Mouse (Mus musculus): Measurements from ENCODE around the gene Ttc23. TPM values are rescaled to one million over a fixed set of nuclear protein-coding genes. Genes with fewer than 3 reads are reported as not detected.

Ttc23 gene
- polyA plus RNA-seq, 1 experiment = 8.8 TPM

GRCm38 (mm10) chr7:67673656-67674055, 26.4 kb downstream of the Ttc23 start:
- Histone ChIP-seq H3K27me3 (replicated peaks; ENCODE audit: control insufficient read depth, insufficient read depth, low read length) (no peaks in the 10 kb centered on the region), H3K4me1 (ENCODE audit: control insufficient read depth, insufficient read depth, low read length) (no peaks in the 10 kb centered on the region), H3K27ac (ENCODE audit: insufficient read depth, low read depth, low read length) (no peak overlapping the region), H3K36me3 (ENCODE audit: control insufficient read depth, insufficient read depth, low read length) (no peaks in the 10 kb centered on the region; the same call in 1 of the 2 replicates), H3K4me3 (ENCODE audit: insufficient read depth, low read depth, low read length) (no peak overlapping the region)
- DNase-seq = no peak
- 89% methylated on average over 5 of the region's 5 CpGs for WGBS
- TF ChIP-seq CTCF (conservative IDR thresholded peaks at IDR 0.05; ENCODE audit: insufficient read depth, insufficient read length, low read depth, low read length) (no peak), POLR2A (IDR thresholded peaks at IDR 0.05; ENCODE audit: low read depth, low read length) (no peak)

DNA sequence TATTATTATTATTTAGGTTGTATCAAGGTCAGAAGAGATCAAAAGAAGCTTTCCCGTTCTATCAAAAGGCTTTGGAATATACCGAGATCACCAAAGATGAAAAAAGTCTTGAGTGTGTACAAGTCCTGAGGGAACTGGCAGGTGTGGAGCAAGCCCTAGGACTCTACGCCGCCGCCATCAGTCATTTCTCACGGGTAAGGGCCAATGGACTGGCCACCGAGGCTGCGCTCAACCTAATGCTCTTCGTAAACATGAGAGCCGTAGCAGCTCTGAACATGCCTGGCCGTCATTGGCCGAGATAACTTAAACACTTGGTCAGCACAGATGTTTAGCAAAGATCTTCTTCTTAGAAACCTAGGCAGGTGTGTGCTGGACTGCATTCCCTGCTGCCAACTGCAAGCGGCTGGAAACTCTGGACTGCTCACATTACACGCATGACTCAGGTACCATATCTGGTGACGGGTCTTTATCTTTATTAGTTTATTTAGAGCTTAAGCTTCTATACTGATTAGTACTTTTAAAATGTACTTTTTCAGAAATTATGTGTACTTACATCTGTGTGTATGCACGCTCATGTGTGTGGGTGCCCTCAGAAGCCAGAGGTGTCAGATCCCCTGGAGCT, 31.8 kb downstream of the Ttc23 start:
- H3K27ac ChIP-seq (ENCODE audit: insufficient read depth, low read depth, low read length) = no peak overlapping the region
- H3K4me3 ChIP-seq (ENCODE audit: insufficient read depth, low read depth, low read length) = no peak overlapping the region
- 96% methylated on average over 16 of the region's 16 CpGs for WGBS
- no peaks in the 10 kb centered on the region for H3K27me3 ChIP-seq (replicated peaks; ENCODE audit: control insufficient read depth, insufficient read depth, low read length)
- H3K36me3 ChIP-seq (ENCODE audit: control insufficient read depth, insufficient read depth, low read length) = peaks cover 3% of the 10 kb centered on the region; the same call in 1 of the 2 replicates
- H3K4me1 ChIP-seq (ENCODE audit: control insufficient read depth, insufficient read depth, low read length) = no peaks in the 10 kb centered on the region
- no peak for DNase-seq
- TF ChIP-seq CTCF (conservative IDR thresholded peaks at IDR 0.05; ENCODE audit: insufficient read depth, insufficient read length, low read depth, low read length) = no peak
- no peak for TF ChIP-seq POLR2A (IDR thresholded peaks at IDR 0.05; ENCODE audit: low read depth, low read length)

- H3K27ac ChIP-seq (ENCODE audit: insufficient read depth, low read depth, low read length) = no peak overlapping the region
- H3K36me3 ChIP-seq (ENCODE audit: control insufficient read depth, insufficient read depth, low read length) = peaks cover 5% of the 10 kb centered on the region; the same call in 1 of the 2 replicates
- H3K4me1 ChIP-seq (ENCODE audit: control insufficient read depth, insufficient read depth, low read length) = no peaks in the 10 kb centered on the region
- TF ChIP-seq POLR2A (IDR thresholded peaks at IDR 0.05; ENCODE audit: low read depth, low read length) (no peak), CTCF (conservative IDR thresholded peaks at IDR 0.05; ENCODE audit: insufficient read depth, insufficient read length, low read depth, low read length) (no peak)
- no peak for DNase-seq
- 65% methylated on average over 9 of the region's 9 CpGs for WGBS
- no peaks in the 10 kb centered on the region for H3K27me3 ChIP-seq (replicated peaks; ENCODE audit: control insufficient read depth, insufficient read depth, low read length)
- H3K4me3 ChIP-seq (ENCODE audit: insufficient read depth, low read depth, low read length) = no peak overlapping the region
Observed at GRCm38 (mm10) chr7:67681078-67681477, 33.9 kb downstream of the Ttc23 start.

GRCm38 (mm10) chr7:67683006-67683405, 35.8 kb downstream of the Ttc23 start:
- H3K27ac ChIP-seq (ENCODE audit: insufficient read depth, low read depth, low read length) = no peak overlapping the region
- H3K4me3 ChIP-seq (ENCODE audit: insufficient read depth, low read depth, low read length) = no peak overlapping the region
- H3K27me3 ChIP-seq (replicated peaks; ENCODE audit: control insufficient read depth, insufficient read depth, low read length) = no peaks in the 10 kb centered on the region
- H3K36me3 ChIP-seq (ENCODE audit: control insufficient read depth, insufficient read depth, low read length) = peaks cover 5% of the 10 kb centered on the region; the same call in 1 of the 2 replicates
- H3K4me1 ChIP-seq (ENCODE audit: control insufficient read depth, insufficient read depth, low read length) = no peaks in the 10 kb centered on the region; the same call in 1 of the 2 replicates
- no peak for DNase-seq
- no peak for TF ChIP-seq POLR2A (IDR thresholded peaks at IDR 0.05; ENCODE audit: low read depth, low read length)
- WGBS = 70% methylated on average over 16 of the region's 16 CpGs

DNA sequence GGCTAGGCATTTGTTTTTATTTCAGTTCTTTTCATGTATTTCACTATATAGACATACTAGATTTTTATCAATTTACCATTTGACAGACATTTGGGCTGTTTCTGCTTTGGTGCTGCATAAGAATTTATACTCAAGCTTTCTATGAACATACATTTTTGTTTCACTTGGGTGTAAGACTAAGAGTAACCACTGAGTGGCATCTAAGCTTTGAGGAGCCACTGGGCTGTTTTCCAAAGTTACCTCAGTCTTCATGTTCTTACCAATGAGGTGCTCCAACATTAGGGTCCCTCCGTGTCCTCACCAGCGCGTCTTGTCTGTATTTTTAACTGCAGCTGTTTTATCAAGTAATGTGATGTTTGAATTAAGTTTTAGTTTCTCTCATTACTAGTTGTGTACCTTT, 39.3 kb downstream of the Ttc23 start:
- no peak for DNase-seq

DNA sequence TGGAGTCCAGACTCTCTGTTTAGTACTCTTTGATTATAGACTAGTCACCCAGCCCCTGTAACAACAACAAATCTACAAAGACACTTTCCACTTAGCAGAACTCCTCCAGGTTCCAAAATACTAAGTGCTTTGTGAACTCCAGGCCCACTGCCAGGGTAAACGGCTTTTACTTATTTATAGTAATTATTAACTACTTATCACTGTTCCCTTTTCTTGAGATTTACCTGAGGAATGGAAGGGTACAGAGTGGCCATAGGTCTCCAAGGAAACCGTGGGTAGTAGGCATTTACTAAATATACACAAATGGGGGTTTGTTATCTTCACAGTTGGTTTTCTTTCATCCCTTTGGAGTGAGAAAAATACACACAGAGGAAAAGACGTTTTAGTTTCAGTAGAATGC, 41.1 kb downstream of the Ttc23 start:
- H3K4me3 ChIP-seq (ENCODE audit: insufficient read depth, low read depth, low read length) = no peak overlapping the region
- no peak for TF ChIP-seq POLR2A (IDR thresholded peaks at IDR 0.05; ENCODE audit: low read depth, low read length)
- TF ChIP-seq CTCF (conservative IDR thresholded peaks at IDR 0.05; ENCODE audit: insufficient read depth, insufficient read length, low read depth, low read length) = no peak
- peaks cover 2% of the 10 kb centered on the region; the same call in 1 of the 2 replicates for H3K4me1 ChIP-seq (ENCODE audit: control insufficient read depth, insufficient read depth, low read length)
- H3K36me3 ChIP-seq (ENCODE audit: control insufficient read depth, insufficient read depth, low read length) = 0 out of 2 replicates have a peak, but pooled peaks cover 2% of the 10 kb centered on the region
- no peaks in the 10 kb centered on the region for H3K27me3 ChIP-seq (replicated peaks; ENCODE audit: control insufficient read depth, insufficient read depth, low read length)
- no peak overlapping the region for H3K27ac ChIP-seq (ENCODE audit: insufficient read depth, low read depth, low read length)
- WGBS = 25% methylated on average over 3 of the region's 3 CpGs
- DNase-seq = peak; percentile 70

More for the DNA sequence above, 39.3 kb downstream of the Ttc23 start:
- Histone ChIP-seq H3K27me3 (replicated peaks; ENCODE audit: control insufficient read depth, insufficient read depth, low read length) (no peaks in the 10 kb centered on the region), H3K36me3 (ENCODE audit: control insufficient read depth, insufficient read depth, low read length) (peaks cover 2% of the 10 kb centered on the region; the same call in 1 of the 2 replicates), H3K27ac (ENCODE audit: insufficient read depth, low read depth, low read length) (no peak overlapping the region), H3K4me3 (ENCODE audit: insufficient read depth, low read depth, low read length) (no peak overlapping the region), H3K4me1 (ENCODE audit: control insufficient read depth, insufficient read depth, low read length) (peaks cover 2% of the 10 kb centered on the region; the same call in 1 of the 2 replicates)
- TF ChIP-seq POLR2A (IDR thresholded peaks at IDR 0.05; ENCODE audit: low read depth, low read length) = no peak
- TF ChIP-seq CTCF (conservative IDR thresholded peaks at IDR 0.05; ENCODE audit: insufficient read depth, insufficient read length, low read depth, low read length) = no peak
- 94% methylated on average over 3 of the region's 3 CpGs for WGBS

- Histone ChIP-seq H3K27ac (ENCODE audit: insufficient read depth, low read depth, low read length) (no peak overlapping the region), H3K36me3 (ENCODE audit: control insufficient read depth, insufficient read depth, low read length) (0 out of 2 replicates have a peak, but pooled peaks cover 2% of the 10 kb centered on the region), H3K4me1 (ENCODE audit: control insufficient read depth, insufficient read depth, low read length) (peaks cover 2% of the 10 kb centered on the region; the same call in 1 of the 2 replicates), H3K27me3 (replicated peaks; ENCODE audit: control insufficient read depth, insufficient read depth, low read length) (no peaks in the 10 kb centered on the region), H3K4me3 (ENCODE audit: insufficient read depth, low read depth, low read length) (no peak overlapping the region)
- no peak for DNase-seq
- TF ChIP-seq CTCF (conservative IDR thresholded peaks at IDR 0.05; ENCODE audit: insufficient read depth, insufficient read length, low read depth, low read length) = no peak
- TF ChIP-seq POLR2A (IDR thresholded peaks at IDR 0.05; ENCODE audit: low read depth, low read length) = no peak
- WGBS = 90% methylated on average over 7 of the region's 7 CpGs
Observed at GRCm38 (mm10) chr7:67689793-67690192, 42.6 kb downstream of the Ttc23 start.
